Mouse (Mus musculus) brain, adult 2 months (tissue): ENCODE data around the gene Lins1.

Source experiments
- DNase-seq: peaks from one replicate; pipeline ENCODE4 v3.0.0; 2011; ENCODE audit warnings: low read depth, low spot score

The Lins1 gene

DNA sequence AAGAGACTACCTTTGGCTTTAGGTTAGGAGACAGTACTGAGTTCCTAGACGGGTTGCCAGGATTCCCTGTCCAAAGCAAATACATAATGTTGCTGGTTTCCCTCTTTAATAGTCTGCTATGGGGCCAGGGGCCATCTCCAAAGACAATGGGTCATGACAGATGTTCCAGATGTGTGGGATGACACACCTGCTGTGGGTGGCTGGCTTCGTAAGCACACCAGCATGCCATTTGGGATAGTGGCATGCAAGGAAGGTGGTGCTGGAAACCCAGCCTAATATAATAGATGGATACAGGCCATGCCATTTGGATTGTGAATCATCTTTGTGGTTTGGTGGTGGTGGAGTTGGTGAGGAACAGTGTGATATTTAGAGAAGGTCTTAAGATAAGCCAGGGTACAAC lies 39.5 kb downstream of the Lins1 start:
- DNase-seq: no peak

DNA sequence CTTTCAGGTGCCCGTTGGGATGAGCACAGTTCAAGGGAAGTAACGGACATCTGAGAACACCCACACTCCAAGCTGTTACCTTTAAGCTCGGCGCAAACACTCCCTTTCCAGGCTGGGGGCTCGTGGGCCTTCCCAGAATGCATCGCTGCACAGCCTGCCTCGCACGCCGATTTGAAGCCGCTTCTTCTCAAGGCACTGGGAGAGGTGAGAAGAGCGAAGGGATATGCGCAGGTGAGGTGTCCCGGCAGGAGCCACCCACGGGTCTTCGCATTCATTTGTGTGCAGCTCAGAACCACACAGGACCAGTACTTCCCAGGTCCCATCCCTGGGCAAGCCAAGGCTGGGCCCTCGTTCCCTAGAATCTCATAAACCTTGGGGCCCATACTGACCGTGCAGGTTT lies 43.7 kb downstream of the Lins1 start:
- DNase-seq: no peak

DNA sequence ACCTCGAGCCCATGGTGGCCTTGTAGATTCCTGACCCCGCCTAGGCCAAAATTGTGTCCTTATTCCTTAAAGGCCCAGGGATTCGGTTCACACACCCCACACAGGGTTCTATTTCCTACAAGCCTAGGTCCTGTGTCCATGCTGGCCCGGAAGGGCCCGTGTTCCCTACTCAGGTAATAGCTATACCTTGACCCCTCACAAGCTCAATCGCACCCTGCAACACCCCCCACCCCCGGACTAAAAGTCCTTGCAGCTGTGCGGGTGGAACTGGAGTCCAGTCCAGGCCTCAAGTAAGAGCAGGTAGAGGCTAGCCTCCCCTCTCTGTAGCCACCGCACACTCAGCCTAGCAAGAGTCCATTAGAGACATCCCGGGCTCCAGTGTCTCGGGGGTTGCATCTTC lies 44.2 kb downstream of the Lins1 start:
- DNase-seq: no peak

DNA sequence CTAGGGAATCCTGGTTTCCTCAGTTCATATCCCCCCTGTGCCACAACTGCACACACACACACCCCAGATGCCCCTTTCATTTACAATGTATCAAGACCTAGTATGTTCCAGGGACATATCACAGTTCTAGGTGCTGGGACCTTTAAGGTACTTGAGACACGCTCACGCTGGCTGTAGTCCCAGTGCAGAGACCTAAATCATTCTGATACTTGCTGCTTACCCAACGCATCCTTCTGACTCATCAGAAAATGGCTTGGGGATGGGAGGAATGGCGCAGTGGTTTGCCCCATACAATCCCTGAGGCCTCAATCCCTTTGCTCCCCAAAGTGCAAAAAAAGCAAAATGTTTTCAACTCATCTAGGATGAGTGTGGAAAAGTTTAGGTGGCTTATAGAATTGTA lies 44.8 kb downstream of the Lins1 start:
- no peak for DNase-seq

DNA sequence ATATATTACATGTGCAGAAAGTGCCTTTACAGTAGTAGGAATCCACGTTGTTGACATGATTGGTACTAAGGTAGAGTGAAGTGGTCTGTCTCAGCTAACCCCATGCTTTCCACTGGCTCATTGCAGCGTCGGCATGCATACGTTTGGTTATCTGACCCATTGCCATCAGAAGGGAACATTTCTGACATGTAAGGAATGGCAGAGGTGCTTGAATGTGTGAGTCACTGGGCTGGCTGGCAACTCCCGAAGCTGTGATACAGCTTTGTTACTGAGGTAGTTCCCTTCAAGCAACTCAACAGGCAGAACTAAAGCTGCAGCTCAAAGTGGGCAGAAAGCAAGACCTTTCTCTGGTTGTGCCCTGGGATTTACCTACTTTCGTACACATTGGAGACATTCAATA lies 45.3 kb downstream of the Lins1 start:
- no peak for DNase-seq

DNA sequence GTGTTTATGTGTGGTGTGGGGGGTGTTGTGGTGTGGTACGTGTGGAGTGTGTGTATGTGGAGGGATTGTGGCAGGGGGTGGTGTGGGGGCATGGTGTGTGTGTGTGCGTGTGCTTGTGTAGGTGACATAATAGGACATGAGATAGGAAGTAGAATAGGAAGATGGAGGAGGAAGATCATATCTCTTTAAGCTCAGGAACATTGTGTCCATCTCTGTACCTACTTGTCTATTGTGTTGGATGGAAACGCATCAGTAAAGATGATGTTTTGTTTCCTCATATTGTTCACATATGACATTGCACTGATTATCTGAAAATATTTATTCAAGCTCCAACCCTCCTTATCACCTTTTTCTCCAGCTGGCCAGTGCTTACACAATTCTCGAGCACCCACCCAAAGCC lies 47.7 kb downstream of the Lins1 start:
- no peak for DNase-seq

DNA sequence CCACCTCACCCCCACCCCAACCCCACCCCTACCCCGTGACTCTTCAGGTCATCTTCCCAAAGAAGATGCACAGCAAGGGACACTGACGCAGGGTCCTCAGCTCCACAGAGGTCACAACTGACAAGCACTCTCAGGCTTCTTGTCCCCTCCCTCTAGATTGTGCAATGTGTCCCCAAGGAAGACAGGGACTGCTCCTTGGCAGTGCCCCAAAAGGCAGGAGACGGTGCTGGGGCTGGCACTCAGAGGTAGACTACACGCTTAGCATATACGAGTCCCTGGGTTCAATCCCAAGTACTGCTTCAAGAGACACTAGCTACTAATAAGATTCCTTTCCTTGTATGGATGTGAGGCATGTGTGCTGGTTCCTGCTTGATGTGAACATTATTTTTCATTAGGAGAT lies 51.3 kb downstream of the Lins1 start:
- DNase-seq: no peak

DNA sequence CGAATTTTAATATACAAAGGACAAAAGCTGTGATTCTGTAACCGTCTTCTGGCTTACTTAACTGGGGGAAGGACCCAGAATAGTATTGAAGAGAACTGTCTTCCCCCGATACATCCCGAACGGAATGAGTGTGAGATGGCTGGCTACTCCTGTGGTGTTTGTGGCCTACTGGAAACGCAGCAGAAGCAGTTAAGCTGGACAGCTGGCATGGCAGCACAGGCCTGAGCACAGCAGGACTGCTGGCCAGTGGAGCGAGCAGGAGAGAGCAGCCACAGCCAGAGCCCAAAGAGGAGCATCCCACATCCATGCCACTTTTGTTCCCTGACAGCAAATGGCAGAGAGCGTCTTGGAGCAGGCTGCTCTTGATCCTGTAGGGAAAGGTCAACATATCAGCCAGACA lies 51.7 kb downstream of the Lins1 start:
- DNase-seq: no peak

DNA sequence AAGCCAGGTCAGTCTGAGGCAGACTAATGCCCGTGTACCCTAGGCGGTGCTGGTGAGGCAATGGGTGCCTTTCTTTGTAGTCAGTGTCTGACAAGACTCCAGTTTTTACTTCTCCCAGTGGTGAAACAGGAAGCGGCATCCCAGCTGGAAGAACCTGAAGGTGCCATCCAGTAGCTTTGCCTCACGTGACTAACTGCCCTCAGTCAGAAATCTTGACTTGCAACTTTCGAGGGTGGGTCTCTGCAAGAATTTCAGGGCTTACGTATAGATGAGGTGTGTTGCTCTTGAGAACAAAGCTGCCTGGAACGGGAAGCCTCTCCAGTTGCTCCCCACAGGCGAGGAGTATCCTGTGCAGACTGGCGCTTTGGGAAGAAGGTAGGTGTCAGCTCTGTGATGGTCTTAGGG lies 53.7 kb downstream of the Lins1 start, which contains the start of gene Cers3:
TSS of gene Cers3 (plus strand) at position 128 of the 405 bp plus-strand sequence.
- no peak for DNase-seq

DNA sequence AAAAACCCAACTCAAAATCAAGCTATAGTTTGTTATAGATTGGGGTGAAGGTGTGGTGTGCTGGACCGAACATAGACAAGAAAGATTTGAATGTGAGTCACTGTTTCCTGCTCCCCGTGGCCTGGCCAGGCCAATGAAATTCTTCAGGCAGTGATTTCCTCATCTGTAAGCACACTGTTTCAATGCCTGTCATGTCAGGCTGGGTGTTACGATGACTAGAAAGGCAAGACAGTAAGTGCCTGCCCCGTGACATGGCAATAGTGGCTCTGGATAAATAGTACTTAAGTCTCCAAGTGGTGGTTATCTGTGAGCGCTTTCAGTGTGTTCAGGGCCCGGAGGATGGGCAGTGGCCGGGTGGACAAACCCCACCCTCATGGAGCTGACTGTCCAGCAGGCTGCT lies 57.3 kb downstream of the Lins1 start:
- DNase-seq: no peak

DNA sequence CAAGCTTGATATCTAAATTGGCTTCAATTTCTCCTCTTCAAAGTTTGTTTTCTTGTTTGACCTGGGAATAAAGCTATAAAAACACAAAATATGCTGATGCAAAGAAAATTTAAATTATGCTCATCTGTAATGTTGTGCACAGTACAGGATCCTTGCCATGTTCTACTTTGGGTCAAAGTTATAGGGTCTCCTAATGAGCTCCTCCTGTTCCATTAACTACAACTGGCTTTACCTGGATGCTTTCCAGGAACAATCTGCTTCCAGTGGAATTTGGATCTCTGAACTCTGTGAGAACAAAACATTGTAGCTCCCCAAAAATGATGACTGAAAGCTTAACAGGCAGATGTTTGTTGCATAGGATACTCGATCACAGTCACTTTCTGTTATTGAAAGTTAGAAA lies 60.3 kb downstream of the Lins1 start:
- no peak for DNase-seq

DNA sequence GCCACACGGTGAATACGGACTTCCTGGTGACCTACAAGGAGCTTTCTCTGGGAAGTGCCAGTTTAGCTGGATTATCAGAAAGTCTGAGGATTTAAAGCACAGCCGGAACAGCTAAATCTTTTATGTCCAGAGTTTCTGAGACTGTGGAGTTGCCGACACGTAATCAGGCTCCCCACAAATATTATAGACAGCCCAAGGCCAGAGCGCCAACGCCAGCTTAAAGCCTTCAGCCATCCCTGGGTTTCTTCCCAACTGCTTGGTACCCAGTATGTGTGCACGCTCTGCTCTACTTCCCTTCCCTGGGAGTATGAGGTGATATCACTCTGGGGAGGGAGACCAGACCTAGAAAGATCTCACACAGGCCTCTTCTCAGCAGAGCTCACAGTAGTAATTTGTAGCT lies 64.1 kb downstream of the Lins1 start:
- DNase-seq: no peak

DNA sequence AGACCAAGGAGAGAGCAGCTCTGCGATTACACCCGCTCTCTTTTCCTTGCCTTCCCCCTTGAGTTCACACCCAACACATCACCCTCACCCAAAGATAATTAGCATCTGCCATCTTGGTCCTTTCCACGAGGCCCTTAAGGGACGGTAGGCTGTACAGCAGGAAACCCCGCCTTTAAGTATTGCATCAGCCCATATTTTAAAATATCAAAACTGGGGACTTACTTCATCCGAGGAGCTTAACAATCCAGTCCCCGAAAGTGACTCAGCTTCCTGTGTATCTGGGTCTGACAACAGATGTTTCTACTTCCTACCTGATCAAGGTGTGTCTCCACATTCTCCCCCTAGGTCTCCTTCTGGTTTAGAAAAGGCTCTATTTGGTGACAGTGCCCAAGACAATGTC lies 65.9 kb downstream of the Lins1 start:
- no peak for DNase-seq
